Mouse (Mus musculus): ENCODE data around the gene Gm21976.

DNA sequence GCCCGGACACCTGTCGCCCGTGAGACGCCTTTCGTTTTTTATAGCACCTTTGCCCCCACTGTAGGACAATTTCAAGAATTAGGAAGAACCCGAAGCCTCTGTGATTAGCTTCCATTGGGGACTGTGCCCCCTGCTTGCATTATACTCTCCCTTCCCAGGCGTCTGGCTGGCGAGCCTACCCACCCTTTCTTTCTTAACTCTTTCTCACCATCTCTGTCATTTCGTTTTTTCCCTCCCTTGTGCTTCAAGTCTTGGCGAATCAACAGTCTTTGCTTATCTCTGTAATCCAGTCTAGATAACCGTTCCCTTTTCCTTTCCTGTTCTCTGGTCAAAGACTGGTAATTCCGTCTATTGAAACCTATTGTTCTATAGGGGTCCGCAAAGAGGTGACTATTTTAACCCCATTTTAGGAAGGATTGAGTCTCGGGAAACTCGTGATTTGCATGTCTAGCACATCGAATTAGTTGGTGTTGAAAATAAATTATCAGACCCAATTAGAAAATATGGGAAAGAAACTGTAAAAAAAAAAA is 16.2 kb upstream of the Gm21976 start:
- 0 out of 2 replicates have a peak, but pooled peaks have one; percentile 0 for TF ChIP-seq CTCF (IDR thresholded peaks at IDR 0.05; ENCODE audit: low read depth)
- no peak for TF ChIP-seq EP300 (IDR thresholded peaks at IDR 0.05; ENCODE audit: low read depth)

Measured in heart, postnatal 0 days (tissue).